Mouse (Mus musculus) layer of hippocampus, postnatal 25 days (tissue): ENCODE data around the gene Hba-x. TPM values are rescaled to one million over a fixed set of nuclear protein-coding genes. Genes with fewer than 3 reads are reported as not detected.
"Not testable (repeated sequence)": the region's sequence is repeated elsewhere in the genome, so short reads cannot be mapped to it uniquely, and the experiment has no call there.

Experiments
- DNase-seq, 2 experiments: peaks; one replicate each; pipeline ENCODE4 v3.0.0; 2022; ENCODE audit warnings: mixed read lengths in 2 of 2, low spot score in 1 of 2; ENCODE audit errors: extremely low spot score in 1 of 2
- total RNA-seq, 2 experiments: library from RNA; stranded (reverse); gene quantifications; 2 replicates each; pipeline ENCODE4 v1.2.3; 2021

The Hba-x gene
- total RNA-seq, 2 experiments from 2014 or later = not detected

DNA sequence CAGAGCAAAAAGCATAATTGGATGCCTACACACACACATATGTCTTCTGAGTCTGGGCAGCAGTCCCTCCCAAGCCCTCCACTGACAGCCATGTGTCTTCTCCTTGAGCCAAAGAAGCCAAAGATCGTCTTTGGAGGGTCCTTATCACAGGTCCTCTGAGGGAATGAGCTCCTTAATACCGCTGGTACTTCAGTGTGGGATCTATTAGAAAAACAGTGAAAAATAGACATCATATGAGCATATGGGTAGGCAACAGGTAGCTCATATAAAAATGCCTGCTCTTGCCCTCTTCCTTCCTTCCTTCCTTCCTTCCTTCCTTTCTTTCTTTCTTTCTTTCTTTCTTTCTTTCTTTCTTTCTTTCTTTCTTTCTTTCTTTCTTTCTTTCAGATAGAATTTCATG, 8.4 kb downstream of the Hba-x start:
- DNase-seq = not testable (repeated sequence)

DNA sequence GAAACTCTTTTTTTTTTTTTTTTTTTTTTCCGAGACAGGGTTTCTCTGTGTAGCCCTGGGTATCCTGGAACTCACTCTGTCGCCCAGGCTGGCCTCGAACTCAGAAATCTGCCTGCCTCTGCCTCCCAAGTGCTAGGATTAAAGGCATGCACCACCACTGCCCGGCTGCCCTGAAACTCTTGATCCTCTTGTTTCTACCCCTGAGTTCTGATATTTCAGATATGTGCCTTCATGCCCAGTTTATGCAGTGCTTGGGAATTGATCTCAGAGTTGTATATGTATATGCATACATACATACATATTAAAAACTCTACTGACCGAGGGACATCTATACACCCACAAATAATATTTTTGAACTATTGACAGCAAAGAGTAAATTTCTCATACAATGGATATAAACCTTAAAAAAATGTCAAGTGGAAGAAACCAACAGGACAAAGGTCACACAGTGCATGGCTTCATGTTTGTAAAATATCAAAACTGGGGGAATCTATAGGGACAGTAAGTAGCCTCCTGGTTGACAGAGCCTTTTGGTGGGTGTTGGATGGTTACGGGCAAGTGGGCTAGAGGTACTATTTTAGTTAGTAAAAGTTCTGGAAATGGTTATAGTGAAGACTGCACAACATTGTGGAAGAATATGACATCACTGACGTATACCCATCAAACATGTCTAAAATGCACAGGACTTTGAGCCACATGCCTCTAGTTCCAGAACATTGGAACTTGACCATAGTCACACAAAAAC, 9.0 kb downstream of the Hba-x start:
- no peak for DNase-seq

DNA sequence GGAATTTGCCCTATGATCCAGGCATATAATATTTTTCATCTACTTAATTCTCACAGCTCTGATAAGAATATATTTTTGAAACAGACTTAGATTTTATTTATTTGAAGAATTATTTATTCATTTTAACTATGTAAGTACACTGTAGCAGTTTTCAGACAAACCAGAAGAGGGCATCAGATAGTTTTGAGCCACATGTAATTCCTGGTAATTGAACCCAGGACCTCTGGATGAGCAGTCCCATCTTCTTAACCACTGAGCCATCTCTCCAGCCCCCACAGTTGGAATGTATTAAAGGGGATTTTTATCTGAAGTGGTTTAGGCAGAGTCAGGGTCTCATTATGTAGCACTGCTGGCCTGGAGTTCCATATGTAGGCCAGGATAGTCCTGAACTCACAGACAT, 9.7 kb downstream of the Hba-x start:
- DNase-seq = not testable (repeated sequence)

DNA sequence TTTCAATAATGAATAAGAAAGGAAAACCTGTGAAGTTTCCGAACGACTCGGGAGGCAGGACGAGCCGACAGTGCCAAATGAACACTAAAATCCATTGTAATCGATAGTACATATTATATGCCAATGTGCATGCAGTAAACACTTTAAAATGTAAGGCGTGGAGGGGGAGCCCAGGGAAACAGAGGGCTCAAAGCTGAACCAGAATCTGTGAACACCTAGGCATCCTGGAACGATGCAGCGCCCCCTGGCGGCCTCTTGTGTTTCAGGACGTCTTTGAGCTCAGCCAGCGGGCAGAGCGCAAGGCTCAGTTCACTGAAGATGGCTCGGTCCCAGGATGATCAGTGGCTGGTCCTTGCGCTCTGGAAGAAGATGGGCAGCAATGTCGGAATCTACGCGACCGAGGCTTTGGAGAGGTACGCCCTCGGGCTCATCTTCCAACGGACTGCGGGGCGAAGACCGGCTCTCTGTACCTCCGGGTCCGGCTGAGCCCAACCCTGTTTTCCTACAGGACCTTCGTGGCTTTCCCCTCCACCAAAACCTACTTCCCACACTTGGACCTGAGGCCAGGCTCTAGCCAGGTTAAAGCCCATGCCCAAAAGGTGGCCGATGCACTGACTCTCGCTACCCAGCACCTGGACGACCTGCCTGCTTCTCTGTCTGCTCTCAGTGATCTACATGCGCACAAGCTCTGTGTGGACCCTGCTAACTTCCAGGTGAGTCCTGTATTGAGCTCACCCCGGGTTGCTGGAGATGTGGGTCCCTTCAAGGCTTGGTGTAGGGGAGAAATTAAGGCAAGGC, 10.7 kb downstream of the Hba-x start, which contains the start of gene Hbq1b:
Hbq1b (plus strand) TSS at position 271 of the 798 bp plus-strand sequence.
- DNase-seq = peak; percentile 69 to 81

DNA sequence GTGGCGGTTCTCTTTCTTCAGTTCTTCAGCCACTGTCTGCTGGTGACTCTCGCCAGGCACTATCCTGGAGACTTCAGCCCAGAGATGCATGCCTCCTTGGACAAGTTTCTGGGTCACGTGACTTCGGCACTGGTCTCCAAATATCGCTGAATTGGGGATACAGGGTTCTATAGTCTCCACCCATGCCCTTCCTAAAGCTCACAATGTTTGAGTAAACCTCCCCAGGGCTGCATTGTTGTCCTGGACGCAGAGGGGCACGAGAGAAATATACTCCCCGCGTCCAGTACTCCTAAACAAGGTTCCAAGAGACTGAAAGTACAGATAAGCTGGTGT, 11.3 kb downstream of the Hba-x start:
- DNase-seq = no peak

DNA sequence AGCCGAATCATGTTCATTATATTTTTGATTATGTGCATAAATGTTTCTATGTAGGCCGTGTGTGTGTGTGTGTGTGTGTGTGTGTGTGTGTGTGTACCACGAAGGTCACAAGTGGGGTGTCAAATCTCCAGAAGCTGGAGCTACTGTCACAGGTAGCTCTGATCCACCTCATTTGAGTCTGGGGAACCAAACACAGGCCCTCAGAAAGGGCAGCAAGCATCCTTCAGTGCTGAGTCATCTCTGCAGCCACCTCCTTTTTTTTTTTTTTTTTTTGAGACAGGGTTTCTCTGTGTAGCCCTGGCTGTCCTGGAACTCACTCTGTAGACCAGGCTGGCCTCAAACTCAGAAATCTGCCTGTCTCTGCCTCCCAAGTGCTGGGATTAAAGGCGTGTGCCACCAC, 16.6 kb downstream of the Hba-x start:
- DNase-seq = not testable (repeated sequence)

DNA sequence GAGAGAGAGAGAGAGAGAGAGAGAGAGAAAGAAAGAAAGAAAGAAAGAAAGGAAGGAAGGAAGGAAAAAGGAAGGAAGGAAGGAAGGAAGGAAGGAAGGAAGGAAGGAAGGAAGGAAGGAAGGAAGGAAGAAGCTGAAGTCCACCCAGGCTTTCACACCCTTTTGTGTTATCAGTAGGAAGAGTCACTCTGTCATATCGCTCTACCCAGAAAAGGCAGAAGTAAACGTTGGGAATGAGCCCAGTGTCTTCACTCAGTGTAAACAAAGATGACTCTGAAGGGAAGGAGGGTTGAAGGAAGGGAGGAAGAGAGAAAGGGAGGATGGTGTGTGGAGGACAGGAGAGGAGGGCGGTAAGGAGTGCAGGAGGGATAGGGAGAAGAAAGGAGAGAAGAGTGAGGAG, 17.3 kb downstream of the Hba-x start:
- not testable (repeated sequence) for DNase-seq

DNA sequence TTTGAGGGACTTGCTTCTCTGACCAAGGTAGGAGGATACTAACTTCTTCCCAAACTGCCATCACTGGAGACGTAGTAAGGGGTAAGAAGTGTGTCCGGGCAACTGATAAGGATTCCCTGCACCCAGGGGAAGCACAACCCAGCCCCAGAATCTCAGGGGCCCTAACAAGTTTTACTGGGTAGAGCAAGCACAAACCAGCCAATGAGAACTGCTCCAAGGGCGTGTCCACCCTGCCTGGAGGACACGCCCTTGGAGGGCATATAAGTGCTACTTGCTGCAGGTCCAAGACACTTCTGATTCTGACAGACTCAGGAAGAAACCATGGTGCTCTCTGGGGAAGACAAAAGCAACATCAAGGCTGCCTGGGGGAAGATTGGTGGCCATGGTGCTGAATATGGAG, 20.0 kb downstream of the Hba-x start, which contains the start of gene Hba-a2:
Hba-a2 (plus strand) TSS at position 287 of the 400 bp plus-strand sequence.
- DNase-seq = not testable (repeated sequence)

DNA sequence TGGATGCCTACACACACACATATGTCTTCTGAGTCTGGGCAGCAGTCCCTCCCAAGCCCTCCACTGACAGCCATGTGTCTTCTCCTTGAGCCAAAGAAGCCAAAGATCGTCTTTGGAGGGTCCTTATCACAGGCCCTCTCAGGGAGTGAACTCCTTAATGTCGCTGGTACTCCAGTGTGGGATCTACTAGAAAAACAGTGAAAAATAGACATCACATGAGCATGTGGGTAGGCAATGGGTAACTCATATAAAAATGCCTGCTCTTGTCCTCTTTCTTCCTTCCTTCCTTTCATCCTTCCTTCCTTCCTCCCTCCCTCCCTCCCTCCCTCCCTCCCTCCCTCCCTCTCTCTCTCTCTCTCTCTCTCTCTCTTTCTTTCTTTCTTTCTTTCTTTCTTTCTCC, 21.2 kb downstream of the Hba-x start:
- not testable (repeated sequence) for DNase-seq

DNA sequence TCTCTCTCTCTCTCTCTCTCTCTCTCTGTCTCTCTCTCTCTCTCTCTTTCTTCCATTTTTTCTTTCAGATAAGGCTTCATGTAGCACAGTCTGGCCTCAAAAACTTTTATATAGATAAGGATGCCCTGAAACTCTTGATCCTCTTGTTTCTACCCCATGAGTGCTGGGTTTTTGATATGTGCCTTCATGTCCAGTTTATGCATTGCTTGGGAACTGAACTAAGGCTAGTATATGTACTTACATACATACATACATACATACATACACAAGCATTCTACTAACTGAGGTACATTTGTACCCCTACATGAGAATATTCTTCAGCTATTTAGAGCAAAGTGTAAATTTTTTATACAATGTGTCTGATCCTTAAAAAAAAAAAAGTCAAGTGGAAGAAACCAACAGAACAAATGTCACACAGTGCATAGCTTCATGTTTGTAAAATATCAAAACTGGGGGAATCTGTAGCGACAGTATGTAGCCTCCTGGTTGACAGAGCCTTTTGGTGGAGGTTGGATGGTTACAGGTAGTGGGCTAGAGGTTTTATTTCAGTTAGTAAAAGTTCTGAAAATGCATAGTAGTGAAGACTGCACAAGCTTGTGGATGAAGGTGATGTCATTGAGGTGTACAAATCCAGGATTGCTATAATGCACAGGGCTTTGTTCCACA, 21.8 kb downstream of the Hba-x start:
- DNase-seq = no peak

DNA sequence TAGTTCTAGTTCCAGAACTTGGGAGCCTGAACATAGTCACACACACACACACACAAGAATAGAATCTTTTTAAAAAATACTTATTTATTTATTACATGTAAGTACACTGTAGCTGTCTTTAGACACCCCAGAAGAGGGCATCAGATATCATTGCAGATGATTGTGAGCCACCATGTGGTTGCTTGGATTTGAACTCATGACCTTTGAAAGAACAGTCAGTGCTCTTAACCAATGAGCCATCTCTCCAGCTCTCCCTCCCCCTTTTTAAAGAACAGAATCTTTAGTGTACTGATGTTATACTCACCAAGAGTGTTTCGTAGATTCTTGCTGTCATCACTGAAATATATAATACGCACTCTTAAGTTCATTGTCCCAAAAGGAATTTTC, 22.3 kb downstream of the Hba-x start:
- no peak for DNase-seq

DNA sequence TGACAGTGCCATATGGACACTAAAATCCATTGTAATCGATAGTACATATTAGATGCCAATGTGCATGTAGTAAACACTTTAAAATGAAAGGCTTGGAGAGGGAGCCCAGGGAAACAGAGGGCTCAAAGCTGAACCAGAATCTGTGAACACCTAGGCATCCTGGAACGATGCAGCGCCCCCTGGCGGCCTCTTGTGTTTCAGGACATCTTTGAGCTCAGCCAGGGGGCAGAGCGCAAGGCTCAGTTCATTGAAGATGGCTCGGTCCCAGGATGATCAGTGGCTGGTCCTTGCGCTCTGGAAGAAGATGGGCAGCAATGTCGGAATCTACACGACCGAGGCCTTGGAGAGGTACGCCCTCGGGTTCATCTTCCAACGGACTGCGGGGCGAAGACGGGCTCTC, 23.7 kb downstream of the Hba-x start, which contains the start of gene Hbq1a:
Hbq1a (plus strand) TSS at position 205 of the 400 bp plus-strand sequence.
- peak; percentile 52 to 67 for DNase-seq

DNA sequence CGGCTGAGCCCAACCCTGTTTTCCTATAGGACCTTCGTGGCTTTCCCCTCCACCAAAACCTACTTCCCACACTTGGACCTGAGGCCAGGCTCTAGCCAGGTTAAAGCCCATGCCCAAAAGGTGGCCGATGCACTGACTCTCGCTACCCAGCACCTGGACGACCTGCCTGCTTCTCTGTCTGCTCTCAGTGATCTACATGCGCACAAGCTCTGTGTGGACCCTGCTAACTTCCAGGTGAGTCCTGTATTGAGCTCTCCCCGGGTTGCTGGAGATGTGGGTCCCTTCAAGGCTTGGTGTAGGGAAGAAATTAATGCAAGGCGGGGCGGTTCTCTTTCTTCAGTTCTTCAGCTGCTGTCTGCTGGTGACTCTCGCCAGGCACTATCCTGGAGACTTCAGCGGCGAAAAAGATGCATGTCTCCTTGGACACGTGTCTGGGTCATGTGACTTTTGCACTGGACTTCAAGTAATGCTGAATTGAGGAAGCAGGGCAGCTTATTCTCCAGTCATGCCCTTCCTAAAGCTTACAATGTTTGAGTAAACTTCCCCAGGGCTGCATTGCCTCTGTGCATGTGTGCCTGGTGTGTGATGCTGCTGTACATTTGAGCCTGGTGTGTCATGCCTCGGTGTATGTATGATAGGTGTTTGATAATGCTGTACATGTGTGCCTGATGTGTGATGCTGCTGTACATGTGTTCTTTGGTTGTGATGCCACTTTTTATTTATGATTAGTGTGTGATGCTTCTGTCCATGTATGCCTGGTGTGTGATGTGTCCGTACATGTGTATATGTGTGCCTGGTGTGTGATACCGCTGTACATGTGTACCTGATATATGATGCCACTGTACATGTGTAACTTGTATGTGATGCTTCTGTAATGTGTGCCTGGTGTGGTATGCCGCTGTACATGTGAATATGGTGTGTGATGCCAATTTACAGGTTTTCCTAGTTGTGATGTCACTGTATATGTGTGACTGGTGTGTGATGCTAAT, 24.4 kb downstream of the Hba-x start:
- DNase-seq = no peak

DNA sequence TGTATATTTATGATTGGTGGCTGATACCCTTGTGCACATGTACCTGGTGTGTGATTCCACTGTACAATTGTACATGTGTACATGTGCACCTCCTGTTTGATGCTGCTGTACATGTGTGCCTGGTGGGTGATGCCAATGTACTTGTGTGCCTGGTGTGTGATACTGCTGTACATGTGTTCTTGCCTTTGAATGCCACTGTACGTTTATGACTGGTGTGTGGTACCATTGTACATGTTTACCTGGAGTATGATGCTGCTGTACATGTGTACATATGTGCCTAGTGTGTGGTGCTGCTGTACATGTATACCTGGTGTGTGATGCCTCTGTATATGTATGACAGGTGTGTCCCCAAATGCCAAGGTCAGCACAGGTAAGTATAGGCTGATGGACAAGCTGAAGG, 25.3 kb downstream of the Hba-x start:
- no peak for DNase-seq

DNA sequence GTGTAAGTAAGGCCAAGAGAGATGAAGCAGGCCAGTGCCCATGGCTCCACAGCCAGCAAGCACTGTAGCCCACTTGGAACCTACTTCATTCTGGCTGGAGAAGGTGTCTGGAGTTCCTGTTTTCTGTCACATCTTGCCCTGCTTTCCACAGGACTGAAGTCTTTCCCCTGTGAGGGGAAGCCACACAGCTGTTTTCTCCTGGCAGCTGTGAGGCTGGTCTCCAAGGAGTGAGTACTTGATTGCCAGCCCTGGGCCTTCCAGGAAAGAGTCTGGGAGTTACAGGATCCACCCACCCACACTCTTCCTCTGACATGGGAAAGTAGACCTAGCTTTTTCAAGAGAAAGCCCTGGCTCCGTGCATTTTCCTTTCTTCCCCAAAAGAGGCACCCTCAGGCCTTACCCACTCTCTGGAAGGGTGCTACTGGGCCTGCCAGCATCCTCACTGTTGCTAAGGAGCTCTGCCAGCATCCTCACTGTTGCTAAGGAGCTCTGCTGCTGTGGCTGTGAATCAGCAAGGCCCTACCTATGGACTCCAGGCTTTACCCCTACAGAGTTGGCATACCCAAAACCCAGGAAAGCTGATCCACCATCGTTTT, 26.7 kb downstream of the Hba-x start:
- no peak for DNase-seq

DNA sequence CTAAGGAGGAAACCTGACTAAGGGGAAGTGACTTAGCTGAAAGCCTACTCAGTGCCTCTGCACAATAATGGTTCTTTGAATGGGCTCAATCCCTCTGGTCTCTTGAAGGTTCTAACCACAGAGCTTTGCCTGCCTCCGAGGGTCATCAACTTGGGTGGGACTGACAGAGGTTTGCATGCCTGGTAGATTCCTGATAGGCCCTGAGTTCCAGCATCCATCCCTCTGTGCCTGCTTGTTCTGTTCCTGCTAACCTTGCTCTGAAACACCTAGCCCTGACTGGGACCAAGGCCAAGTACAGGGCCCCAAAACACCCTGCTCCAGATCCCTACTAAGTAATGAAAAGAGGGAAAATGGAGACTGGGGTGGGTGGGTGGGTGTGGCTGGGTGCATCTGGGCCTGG, 27.3 kb downstream of the Hba-x start:
- no peak for DNase-seq

DNA sequence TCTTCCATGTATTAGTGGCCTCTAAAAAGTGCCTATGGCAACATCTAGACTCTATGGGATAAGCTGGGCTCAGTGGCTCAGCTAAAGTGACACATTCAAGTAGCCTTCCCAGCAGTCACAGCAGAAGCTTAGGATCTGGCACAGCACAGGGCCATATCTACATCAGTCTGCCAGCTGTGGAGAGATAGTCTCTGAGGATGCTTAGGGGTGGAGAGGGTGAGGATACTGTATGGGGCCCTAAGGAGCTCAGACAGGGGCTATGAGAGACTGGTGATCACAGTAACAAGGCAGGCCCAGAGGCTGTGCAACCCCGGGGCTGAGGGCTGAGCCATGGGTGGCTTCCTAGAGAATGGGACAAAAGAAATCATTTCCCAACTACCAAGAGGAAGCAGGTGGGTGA, 30.8 kb downstream of the Hba-x start:
- DNase-seq = no peak

DNA sequence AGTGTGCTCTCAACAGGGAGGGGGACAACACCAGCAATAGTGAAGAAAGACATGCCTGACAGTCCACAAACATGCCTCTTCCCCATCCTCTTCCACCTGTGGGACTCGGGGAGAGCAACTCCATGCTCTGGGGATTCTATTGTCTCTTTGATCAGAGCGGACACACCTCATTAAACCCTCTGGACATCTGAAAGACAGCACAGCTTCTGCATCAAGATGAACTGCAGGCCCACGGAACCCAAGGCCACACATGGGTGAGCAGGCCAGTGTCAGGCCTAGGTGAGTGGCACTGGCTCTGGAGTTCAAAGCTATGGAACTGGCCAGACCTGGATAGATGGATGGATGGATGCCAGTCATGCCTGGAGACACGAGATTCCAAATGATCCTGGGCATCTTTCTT, 33.2 kb downstream of the Hba-x start:
- no peak for DNase-seq

DNA sequence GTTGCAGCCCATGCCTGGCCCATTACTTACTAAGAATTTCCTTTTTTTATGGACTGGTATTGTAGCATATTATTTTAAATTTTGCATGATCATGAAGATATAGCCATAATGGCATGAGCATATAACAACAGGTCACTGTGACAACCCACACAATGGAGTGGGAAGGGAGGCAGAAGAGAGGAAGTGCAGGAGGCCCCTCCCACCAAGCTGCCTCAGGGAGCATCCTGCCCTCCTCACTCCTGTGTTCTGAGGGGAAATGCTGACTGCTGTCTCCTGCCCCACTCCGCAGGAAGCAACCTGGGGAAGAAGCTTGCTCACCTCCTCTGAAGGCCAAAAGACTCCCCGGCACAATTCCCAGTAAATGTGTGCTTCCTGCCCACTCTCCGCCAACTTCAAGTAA, 33.7 kb downstream of the Hba-x start:
- no peak for DNase-seq

DNA sequence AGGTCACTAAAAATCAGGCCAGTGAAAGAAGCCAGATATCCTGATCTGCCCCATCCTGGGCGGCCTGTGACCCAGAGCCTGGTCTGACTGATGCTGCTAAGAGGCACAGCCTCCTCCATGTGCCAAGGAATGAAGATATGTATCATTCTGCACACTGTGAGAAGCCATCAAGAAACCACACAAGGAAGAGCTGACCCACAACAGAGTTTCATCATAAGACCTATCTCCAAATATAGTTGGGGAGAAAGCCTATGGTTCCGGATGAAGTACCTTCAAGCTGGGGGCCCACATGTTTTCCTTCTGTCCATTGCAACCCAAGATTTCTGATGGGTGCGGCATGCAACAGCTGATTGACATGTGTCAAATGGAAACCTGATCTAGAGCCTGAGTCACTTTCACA, 39.8 kb downstream of the Hba-x start:
- DNase-seq = no peak
